Mouse (Mus musculus): ENCODE measurements around the gene Tex21.

Tex21 gene

GRCm38 (mm10) chr12:76246646-76247045 lies at the start of gene Tex21:
Gene Tex21 (minus strand): TSS chr12:76246746.
- DNase-seq (ENCODE audit: low spot score in 2 of 2) = no peak

- DNase-seq (ENCODE audit: low spot score in 2 of 2) = peak; percentile 10 to 37
Observed at GRCm38 (mm10) chr12:76293192-76293591, 46.6 kb upstream of the Tex21 start.

GRCm38 (mm10) chr12:76290271-76290670 lies 43.7 kb upstream of the Tex21 start:
- DNase-seq (ENCODE audit: low spot score in 2 of 2) = no peak

- DNase-seq (ENCODE audit: low spot score in 2 of 2) = no peak
Observed at GRCm38 (mm10) chr12:76289428-76289827, 42.9 kb upstream of the Tex21 start.

- no peak for DNase-seq (ENCODE audit: low spot score in 2 of 2)
Observed at GRCm38 (mm10) chr12:76288494-76288893, 41.9 kb upstream of the Tex21 start.

GRCm38 (mm10) chr12:76287986-76288385 lies 41.4 kb upstream of the Tex21 start:
- no peak for DNase-seq (ENCODE audit: low spot score in 2 of 2)

GRCm38 (mm10) chr12:76285418-76285817 lies 38.9 kb upstream of the Tex21 start:
- DNase-seq (ENCODE audit: low spot score in 2 of 2) = no peak

- no peak for DNase-seq (ENCODE audit: low spot score in 2 of 2)
Observed at GRCm38 (mm10) chr12:76282532-76283173, 36.1 kb upstream of the Tex21 start.

- no peak for DNase-seq (ENCODE audit: low spot score in 2 of 2)
Observed at GRCm38 (mm10) chr12:76282132-76282531, 35.6 kb upstream of the Tex21 start.

GRCm38 (mm10) chr12:76281111-76281660 lies 34.6 kb upstream of the Tex21 start:
- DNase-seq (ENCODE audit: low spot score in 2 of 2) = no peak

- DNase-seq (ENCODE audit: low spot score in 2 of 2) = no peak
Observed at GRCm38 (mm10) chr12:76280556-76280955, 34.0 kb upstream of the Tex21 start.

GRCm38 (mm10) chr12:76278209-76278608 lies 31.7 kb upstream of the Tex21 start:
- DNase-seq (ENCODE audit: low spot score in 2 of 2) = no peak

GRCm38 (mm10) chr12:76272610-76273524 lies 26.3 kb upstream of the Tex21 start:
- DNase-seq (ENCODE audit: low spot score in 2 of 2) = no peak

- DNase-seq (ENCODE audit: low spot score in 2 of 2) = no peak
Observed at GRCm38 (mm10) chr12:76271516-76271915, 25.0 kb upstream of the Tex21 start.

- DNase-seq (ENCODE audit: low spot score in 2 of 2) = no peak
Observed at GRCm38 (mm10) chr12:76269196-76269595, 22.6 kb upstream of the Tex21 start.

- no peak for DNase-seq (ENCODE audit: low spot score in 2 of 2)
Observed at GRCm38 (mm10) chr12:76268686-76269085, 22.1 kb upstream of the Tex21 start.

- DNase-seq (ENCODE audit: low spot score in 2 of 2) = peak in 1 of 2 experiments; percentile 32
Observed at GRCm38 (mm10) chr12:76266875-76267274, 20.3 kb upstream of the Tex21 start.

GRCm38 (mm10) chr12:76265001-76265400 lies 18.5 kb upstream of the Tex21 start:
- no peak for DNase-seq (ENCODE audit: low spot score in 2 of 2)

GRCm38 (mm10) chr12:76264325-76264965 lies 17.9 kb upstream of the Tex21 start:
- no peak for DNase-seq (ENCODE audit: low spot score in 2 of 2)

GRCm38 (mm10) chr12:76263876-76264275 lies 17.3 kb upstream of the Tex21 start:
- no peak for DNase-seq (ENCODE audit: low spot score in 2 of 2)

- DNase-seq (ENCODE audit: low spot score in 2 of 2) = no peak
Observed at GRCm38 (mm10) chr12:76262918-76263317, 16.4 kb upstream of the Tex21 start.

- DNase-seq (ENCODE audit: low spot score in 2 of 2) = no peak
Observed at GRCm38 (mm10) chr12:76261556-76261955, 15.0 kb upstream of the Tex21 start.
